Mouse (Mus musculus): ENCODE measurements around the gene Tepp. TPM values are rescaled to one million over a fixed set of nuclear protein-coding genes. Genes with fewer than 3 reads are reported as not detected.

Gene Tepp
- polyA plus RNA-seq, 1 experiment from 2014 or later = not detected

- no peaks in the 10 kb centered on the region for H3K36me3 ChIP-seq
- under 1% methylated on average over 80 of the region's 80 CpGs for WGBS
- H3K9me3 ChIP-seq (replicated peaks) = no peaks in the 10 kb centered on the region
- H3K9ac ChIP-seq = peak within 1 kb of the TSS; percentile 84
- peaks cover 12% of the 10 kb centered on the region; the same call in 1 of the 2 replicates for H3K27me3 ChIP-seq
- H3K4me1 ChIP-seq = peaks cover 51% of the 10 kb centered on the region
- H3K4me3 ChIP-seq (replicated peaks) = peak within 1 kb of the TSS; percentile 84
- peak within 1 kb of the TSS; percentile 81 for H3K27ac ChIP-seq
- peak within 1 kb of the TSS; percentile 99 for H3K4me2 ChIP-seq
- peak; percentile 85 for ATAC-seq (replicated peaks; ENCODE audit: low FRiP score)
These were observed 41.9 kb downstream of the Tepp start, which contains the start of gene Mmp15 for GRCm38 (mm10) chr8:95352151-95352870. Gene Mmp15, plus strand, starts transcription at chr8:95352268.

GRCm38 (mm10) chr8:95352871-95353866 is 42.8 kb downstream of the Tepp start:
- Histone ChIP-seq H3K36me3 (no peaks in the 10 kb centered on the region), H3K9me3 (replicated peaks) (no peaks in the 10 kb centered on the region), H3K4me1 (peaks cover 48% of the 10 kb centered on the region), H3K27me3 (peaks cover 12% of the 10 kb centered on the region; the same call in 1 of the 2 replicates), H3K4me3 (replicated peaks) (peak overlapping the region; percentile 84), H3K9ac (peak overlapping the region; percentile 84), H3K4me2 (peak overlapping the region; percentile 99), H3K27ac (peak overlapping the region; percentile 81)
- peak; percentile 41 for ATAC-seq (replicated peaks; ENCODE audit: low FRiP score)
- 2% methylated on average over 61 of the region's 62 CpGs for whole genome bisulfite sequencing

- WGBS = 90% methylated on average over 2 of the region's 2 CpGs
- Histone ChIP-seq H3K36me3 (no peaks in the 10 kb centered on the region), H3K27ac (no peak overlapping the region), H3K4me1 (peaks cover 53% of the 10 kb centered on the region), H3K4me2 (peak overlapping the region; percentile 99; the same call in 1 of the 2 replicates), H3K9me3 (replicated peaks) (no peaks in the 10 kb centered on the region), H3K9ac (no peak overlapping the region), H3K27me3 (peaks cover 10% of the 10 kb centered on the region; the same call in 1 of the 2 replicates), H3K4me3 (replicated peaks) (no peak overlapping the region)
- no peak for ATAC-seq (replicated peaks; ENCODE audit: low FRiP score)
These were observed 44.2 kb downstream of the Tepp start for GRCm38 (mm10) chr8:95354606-95355005.

- 38% methylated on average over 8 of the region's 8 CpGs for WGBS
- Histone ChIP-seq H3K4me3 (replicated peaks) (no peak overlapping the region), H3K4me1 (peaks cover 52% of the 10 kb centered on the region), H3K4me2 (no peak overlapping the region), H3K27ac (peak overlapping the region; percentile 30; the same call in 1 of the 2 replicates), H3K9ac (no peak overlapping the region), H3K9me3 (replicated peaks) (no peaks in the 10 kb centered on the region), H3K36me3 (no peaks in the 10 kb centered on the region), H3K27me3 (peaks cover 6% of the 10 kb centered on the region; the same call in 1 of the 2 replicates)
- ATAC-seq (replicated peaks; ENCODE audit: low FRiP score) = no peak
These were observed 48.4 kb downstream of the Tepp start for GRCm38 (mm10) chr8:95358550-95359411.

DNA sequence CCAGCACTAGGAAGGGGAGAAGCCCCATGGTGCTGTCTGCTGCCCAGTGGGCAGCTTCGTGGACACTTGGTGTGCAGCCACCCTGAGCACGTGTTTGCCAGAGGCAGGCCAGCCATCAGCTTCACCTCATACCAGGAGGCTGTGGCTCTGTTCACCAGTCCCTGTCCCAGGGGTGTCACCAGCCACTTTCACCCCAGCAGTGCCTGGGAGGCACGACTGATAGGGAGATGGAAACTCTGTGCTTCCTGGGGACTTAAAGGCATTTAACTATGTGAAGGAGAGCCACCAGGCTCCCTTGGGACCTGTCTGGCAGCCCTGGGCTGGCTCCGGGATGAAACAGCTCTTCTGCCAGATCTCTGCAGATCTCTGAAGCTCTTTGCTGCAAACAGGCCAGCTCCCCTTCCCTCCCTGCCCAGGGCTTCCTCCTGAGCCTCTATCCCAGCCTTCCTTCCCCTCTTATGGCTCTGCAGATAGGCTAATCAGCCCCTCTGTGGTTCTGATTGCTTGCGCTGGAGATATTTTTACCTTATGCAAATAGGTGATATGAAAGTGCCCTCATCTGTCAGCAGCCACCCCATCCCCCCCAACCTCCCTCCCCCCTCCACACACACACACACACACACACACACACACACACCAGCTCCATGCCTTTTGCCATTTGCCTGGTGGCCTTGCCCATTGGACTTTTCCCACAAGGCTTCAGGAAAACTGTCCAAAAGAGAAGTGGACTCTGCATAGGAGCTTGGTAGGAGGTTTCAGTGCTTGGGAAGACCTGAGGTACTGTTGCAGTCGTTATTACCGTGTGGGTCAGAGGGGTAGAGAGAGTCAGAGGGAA is 50.0 kb downstream of the Tepp start:
- Histone ChIP-seq H3K9me3 (replicated peaks) (no peaks in the 10 kb centered on the region), H3K4me1 (peaks cover 41% of the 10 kb centered on the region), H3K4me3 (replicated peaks) (no peak overlapping the region), H3K36me3 (no peaks in the 10 kb centered on the region), H3K27me3 (no peaks in the 10 kb centered on the region), H3K27ac (no peak overlapping the region), H3K4me2 (no peak overlapping the region), H3K9ac (no peak overlapping the region)
- ATAC-seq (replicated peaks; ENCODE audit: low FRiP score) = no peak
- 62% methylated on average over 7 of the region's 7 CpGs for WGBS

DNA sequence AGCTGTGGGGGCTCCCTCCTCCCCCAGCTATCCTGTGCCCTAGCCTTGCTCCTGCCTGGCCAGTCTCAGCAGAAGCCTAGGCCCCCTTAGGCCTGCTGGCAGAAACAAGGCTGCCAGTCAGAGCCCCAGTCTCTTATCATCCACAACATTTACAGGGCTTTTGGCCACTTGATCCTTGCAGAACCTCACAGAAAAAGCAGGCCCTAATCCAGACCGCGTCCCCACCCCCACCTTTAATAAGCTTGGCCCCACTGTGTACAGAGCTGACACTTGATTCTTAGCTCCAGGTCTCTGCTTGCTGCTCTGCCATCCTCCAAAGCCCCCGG is 50.6 kb downstream of the Tepp start:
- no peak overlapping the region for H3K4me3 ChIP-seq (replicated peaks)
- no peaks in the 10 kb centered on the region for H3K27me3 ChIP-seq
- H3K4me2 ChIP-seq = no peak overlapping the region
- H3K9me3 ChIP-seq (replicated peaks) = no peaks in the 10 kb centered on the region
- ATAC-seq (replicated peaks; ENCODE audit: low FRiP score) = no peak
- peaks cover 39% of the 10 kb centered on the region for H3K4me1 ChIP-seq
- no peak overlapping the region for H3K9ac ChIP-seq
- WGBS = 80% methylated on average over 3 of the region's 3 CpGs
- H3K36me3 ChIP-seq = no peaks in the 10 kb centered on the region
- H3K27ac ChIP-seq = no peak overlapping the region

- ATAC-seq (replicated peaks; ENCODE audit: low FRiP score) = no peak
- 44% methylated on average over 6 of the region's 6 CpGs for WGBS
- Histone ChIP-seq H3K27ac (0 out of 2 replicates have a peak overlapping the region, but pooled peaks have one; percentile 6), H3K27me3 (no peaks in the 10 kb centered on the region), H3K4me2 (no peak overlapping the region), H3K9ac (no peak overlapping the region), H3K4me3 (replicated peaks) (no peak overlapping the region), H3K9me3 (replicated peaks) (no peaks in the 10 kb centered on the region), H3K36me3 (no peaks in the 10 kb centered on the region), H3K4me1 (peaks cover 39% of the 10 kb centered on the region)
These were observed 51.9 kb downstream of the Tepp start for GRCm38 (mm10) chr8:95362272-95362671.

DNA sequence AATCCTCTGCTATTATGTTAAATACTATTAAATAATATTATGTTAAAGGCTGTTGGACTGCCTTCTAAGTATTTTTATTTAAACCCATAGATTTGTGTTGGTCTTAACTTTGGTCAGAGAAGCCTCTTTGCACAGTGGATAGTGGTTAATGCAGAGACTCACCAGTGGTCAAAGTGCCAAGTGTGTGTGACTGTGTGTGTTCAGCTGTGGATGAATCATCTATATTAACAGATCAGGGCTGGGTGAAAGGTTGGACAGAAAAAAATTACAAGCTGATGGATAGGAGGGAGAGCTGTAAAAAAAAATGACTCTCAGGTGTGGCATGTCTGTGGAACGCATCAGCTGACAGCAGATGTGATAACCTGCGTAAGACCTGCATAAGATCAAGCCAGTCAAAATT is 53.5 kb downstream of the Tepp start:
- Histone ChIP-seq H3K9ac (no peak overlapping the region), H3K9me3 (replicated peaks) (no peaks in the 10 kb centered on the region), H3K27ac (no peak overlapping the region), H3K4me1 (peaks cover 32% of the 10 kb centered on the region), H3K36me3 (peaks cover 6% of the 10 kb centered on the region; the same call in 1 of the 2 replicates), H3K27me3 (no peaks in the 10 kb centered on the region), H3K4me2 (no peak overlapping the region), H3K4me3 (replicated peaks) (no peak overlapping the region)
- 94% methylated on average over 2 of the region's 2 CpGs for WGBS
- ATAC-seq (replicated peaks; ENCODE audit: low FRiP score) = no peak

- ATAC-seq (replicated peaks; ENCODE audit: low FRiP score) = peak; percentile 63
- H3K9ac ChIP-seq = no peak overlapping the region
- no peaks in the 10 kb centered on the region for H3K9me3 ChIP-seq (replicated peaks)
- H3K4me1 ChIP-seq = peaks cover 23% of the 10 kb centered on the region
- H3K4me2 ChIP-seq = peak overlapping the region; percentile 57
- H3K27me3 ChIP-seq = no peaks in the 10 kb centered on the region
- WGBS = 43% methylated on average over 20 of the region's 20 CpGs
- H3K4me3 ChIP-seq (replicated peaks) = peak overlapping the region; percentile 25; the same call in 1 of the 2 replicates
- H3K27ac ChIP-seq = no peak overlapping the region
- peaks cover 24% of the 10 kb centered on the region for H3K36me3 ChIP-seq
These were observed 59.4 kb downstream of the Tepp start for GRCm38 (mm10) chr8:95369581-95370326.

DNA sequence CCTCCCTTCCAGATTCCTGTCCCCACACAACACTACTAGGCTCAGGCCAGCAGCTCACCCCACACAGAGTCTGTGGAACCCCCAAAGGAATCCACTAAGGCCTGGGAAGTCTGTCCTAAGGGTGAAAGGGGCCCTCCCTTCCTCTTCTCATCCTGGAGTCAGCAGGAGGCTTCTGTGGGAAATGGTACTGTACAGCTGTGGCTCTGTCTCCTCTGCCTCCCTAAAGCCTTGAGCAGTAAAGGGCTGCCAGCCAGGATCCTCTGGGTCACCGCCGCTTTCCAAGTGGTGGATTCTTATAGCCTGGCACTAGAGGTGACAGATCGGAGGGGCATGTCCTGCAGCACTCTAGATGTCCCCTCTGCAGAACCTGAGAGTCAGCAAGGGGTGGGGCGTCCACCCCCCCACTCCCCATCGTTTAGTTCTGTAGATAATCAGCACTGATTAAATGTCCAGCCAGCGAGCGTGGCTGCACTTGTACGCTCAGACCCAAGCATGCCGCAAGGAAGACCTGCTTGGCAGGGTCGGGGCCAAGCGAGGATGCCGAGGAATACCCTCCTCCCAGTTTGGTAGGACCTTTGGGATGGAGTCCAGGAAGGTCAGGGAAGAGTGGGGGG is 63.1 kb downstream of the Tepp start:
- Histone ChIP-seq H3K36me3 (peaks cover 19% of the 10 kb centered on the region), H3K9ac (no peak overlapping the region), H3K4me2 (no peak overlapping the region), H3K27me3 (no peaks in the 10 kb centered on the region), H3K27ac (no peak overlapping the region), H3K9me3 (replicated peaks) (no peaks in the 10 kb centered on the region), H3K4me1 (peaks cover 36% of the 10 kb centered on the region), H3K4me3 (replicated peaks) (no peak overlapping the region)
- 82% methylated on average over 12 of the region's 12 CpGs for WGBS
- ATAC-seq (replicated peaks; ENCODE audit: low FRiP score) = no peak
